8 mouse cellular contexts compared by ENCODE assay signal in genomic region chr9:107586974-107587832, GRCm38 (mm10). TPM values are rescaled to one million over a fixed set of nuclear protein-coding genes. Genes with fewer than 3 reads are reported as not detected.
DNase-seq lines count a peak whose midpoint lies in the region; ATAC-seq and TF ChIP-seq lines count a peak whose summit lies in the region.

Gene Ifrd2, plus strand, starts transcription at chr9:107587642.

- H3K4me2 ChIP-seq in kidney, embryonic 14.5 days (replicated peaks; ENCODE audit: low read depth, low read length) = peak within 1 kb of the TSS; percentile 54
- peak within 1 kb of the TSS; percentile 82 for H3K4me2 ChIP-seq in limb, embryonic 15.5 days

- H3K27ac ChIP-seq in bone marrow macrophage, adult 2 months (ENCODE audit: insufficient read depth, low read depth, low read length) = peak within 1 kb of the TSS; percentile 54
- no peak within 1 kb of the TSS for H3K27ac ChIP-seq in embryonic fibroblast, embryonic 13.5 days (ENCODE audit: insufficient read depth, low read length)
- H3K27ac ChIP-seq in kidney, embryonic 14.5 days (ENCODE audit: low read depth, low read length) = 0 out of 2 replicates have a peak within 1 kb of the TSS, but pooled peaks have one; percentile 24
- peak within 1 kb of the TSS; percentile 57 for H3K27ac ChIP-seq in limb, embryonic 15.5 days

- H3K4me3 ChIP-seq in bone marrow macrophage, adult 2 months (ENCODE audit: insufficient read depth, low read length) = peak within 1 kb of the TSS; percentile 79
- peak within 1 kb of the TSS; percentile 78 for H3K4me3 ChIP-seq in embryonic fibroblast, embryonic 13.5 days (ENCODE audit: insufficient read depth, low read length)
- peak within 1 kb of the TSS; percentile 83 for H3K4me3 ChIP-seq in kidney, embryonic 14.5 days (ENCODE audit: low read length)
- peak within 1 kb of the TSS; percentile 89 for H3K4me3 ChIP-seq in limb, embryonic 15.5 days

- no peaks in the 10 kb centered on the region for H3K27me3 ChIP-seq in kidney, embryonic 14.5 days (ENCODE audit: control insufficient read depth, insufficient read depth, low read length)
- H3K27me3 ChIP-seq in limb, embryonic 15.5 days = no peaks in the 10 kb centered on the region

- H3K4me1 ChIP-seq in bone marrow macrophage, adult 2 months (ENCODE audit: control insufficient read depth, insufficient read depth, low read length) = peaks cover 14% of the 10 kb centered on the region
- H3K4me1 ChIP-seq in embryonic fibroblast, embryonic 13.5 days (ENCODE audit: control insufficient read depth, insufficient read depth, low read length) = peaks cover 5% of the 10 kb centered on the region; the same call in 1 of the 2 replicates
- peaks cover 9% of the 10 kb centered on the region; the same call in 1 of the 2 replicates for H3K4me1 ChIP-seq in kidney, embryonic 14.5 days (ENCODE audit: control insufficient read depth, insufficient read depth, low read length)
- H3K4me1 ChIP-seq in limb, embryonic 15.5 days = peaks cover 20% of the 10 kb centered on the region

- WGBS in kidney, embryonic 14.5 days = 13% methylated on average over 46 of the region's 46 CpGs
- 13% methylated on average over 46 of the region's 46 CpGs for WGBS in limb, embryonic 15.5 days

- no peak for TF ChIP-seq POLR2A in bone marrow macrophage, adult 2 months (IDR thresholded peaks at IDR 0.05; ENCODE audit: borderline replicate concordance, low read depth, low read length)
- TF ChIP-seq POLR2A in embryonic fibroblast, embryonic 13.5 days (IDR thresholded peaks at IDR 0.05; ENCODE audit: low read depth, low read length) = peak; percentile 71

- H3K36me3 ChIP-seq in kidney, embryonic 14.5 days (ENCODE audit: control insufficient read depth, insufficient read depth, low read length) = peaks cover 33% of the 10 kb centered on the region
- peaks cover 39% of the 10 kb centered on the region for H3K36me3 ChIP-seq in limb, embryonic 15.5 days

- peak within 1 kb of the TSS; percentile 79 for H3K9ac ChIP-seq in kidney, embryonic 14.5 days (ENCODE audit: low read depth, low read length)
- H3K9ac ChIP-seq in limb, embryonic 15.5 days = peak within 1 kb of the TSS; percentile 57

- peak; percentile 98 for ATAC-seq in kidney, embryonic 14.5 days (ENCODE audit: low FRiP score, low TSS enrichment)
- ATAC-seq in limb, embryonic 15.5 days (ENCODE audit: insufficient number of reproducible peaks, low FRiP score, low TSS enrichment, low read depth) = peak; percentile 97

- H3K9me3 ChIP-seq in kidney, embryonic 14.5 days (ENCODE audit: control insufficient read depth, low read length) = no peaks in the 10 kb centered on the region
- H3K9me3 ChIP-seq in limb, embryonic 15.5 days = no peaks in the 10 kb centered on the region

- DNase-seq in A20 (ENCODE audit: low read depth, low spot score) = peak; percentile 98
- DNase-seq in heart, adult 9 months (ENCODE audit: low spot score in 2 of 2) = peak; percentile 98 to 99
- DNase-seq in monocyte, adult 2 months (ENCODE audit: low read depth in 1 of 2, low spot score in 2 of 2) = peak; percentile 93 to 95
- DNase-seq in spleen, postnatal 36 days (ENCODE audit: low spot score in 2 of 2) = peak; percentile 99

- no peak for TF ChIP-seq CTCF in bone marrow macrophage, adult 2 months (IDR thresholded peaks at IDR 0.05; ENCODE audit: low read depth, low read length)
- no peak for TF ChIP-seq CTCF in embryonic fibroblast, embryonic 13.5 days (IDR thresholded peaks at IDR 0.05; ENCODE audit: borderline replicate concordance, insufficient read depth, low read length)

RNA-seq across cellular contexts. Expression of gene Ifrd2, which starts in this region (rescaled TPM):
- 8.2 and 8.6 TPM in 2 replicates for polyA plus RNA-seq in bone marrow macrophage, adult 2 months (2012; ENCODE audit: insufficient read depth, insufficient read length, missing spikeins)
- 31.1 and 31.5 TPM in 2 replicates for polyA plus RNA-seq in embryonic fibroblast, embryonic 13.5 days (2011; ENCODE audit: insufficient read length, low read depth, missing spikeins)
- 59.1 and 61.4 TPM in 2 replicates for polyA plus RNA-seq in kidney, embryonic 14.5 days (2014; fragmentation: Nextera tagmentation; extraction: Ambion mirVana)
- 45.9 and 58.8 TPM in 2 replicates for polyA plus RNA-seq in limb, embryonic 15.5 days (2015; fragmentation: Nextera tagmentation; extraction: Ambion mirVana)
